Mouse (Mus musculus): ENCODE data around the gene Cxxc4. TPM values are rescaled to one million over a fixed set of nuclear protein-coding genes. Genes with fewer than 3 reads are reported as not detected.

Gene Cxxc4
- total RNA-seq, 2 experiments from 2014 or later: 0.35 to 0.49 TPM

GRCm38 (mm10) chr3:134243850-134244247 is 7.6 kb downstream of the Cxxc4 start:
- DNase-seq: no peak

- no peak for DNase-seq
These were observed 17.9 kb downstream of the Cxxc4 start for GRCm38 (mm10) chr3:134254221-134254620.

GRCm38 (mm10) chr3:134258715-134259114 is 22.4 kb downstream of the Cxxc4 start:
- no peak for DNase-seq

GRCm38 (mm10) chr3:134259300-134259699 is 23.0 kb downstream of the Cxxc4 start:
- DNase-seq: no peak

GRCm38 (mm10) chr3:134279655-134280054 is 43.4 kb downstream of the Cxxc4 start:
- no peak for DNase-seq

GRCm38 (mm10) chr3:134281527-134282370 is 45.5 kb downstream of the Cxxc4 start:
- no peak for DNase-seq

- DNase-seq: no peak
These were observed 58.9 kb downstream of the Cxxc4 start for GRCm38 (mm10) chr3:134295217-134295616.

- DNase-seq: no peak
These were observed 66.6 kb downstream of the Cxxc4 start for GRCm38 (mm10) chr3:134302681-134303491.

GRCm38 (mm10) chr3:134303492-134303808 is 67.2 kb downstream of the Cxxc4 start:
- no peak for DNase-seq

- no peak for DNase-seq
These were observed 70.2 kb downstream of the Cxxc4 start for GRCm38 (mm10) chr3:134306507-134306906.

- no peak for DNase-seq
These were observed 71.5 kb downstream of the Cxxc4 start for GRCm38 (mm10) chr3:134307801-134308200.

Small RNA genes lying within 50 kb of the gene (microRNA-seq; reads per million reads assigned to microRNA genes)
- gene Mir1895 (ENCODE audit: borderline replicate concordance in 2 of 2): 0 reads per million in 2 experiments

Data from gastrocnemius, postnatal 25 days (tissue).